Mouse (Mus musculus) left cerebral cortex, postnatal 14 days (tissue): ENCODE results near the gene N4bp2. TPM values are rescaled to one million over a fixed set of nuclear protein-coding genes. Genes with fewer than 3 reads are reported as not detected.

ENCODE experiments used
- DNase-seq, 2 experiments: peaks; one replicate each; pipeline ENCODE4 v3.0.0; 2021 to 2022; ENCODE audit warnings: low spot score in 2 of 2, mixed read lengths in 1 of 2
- intact Hi-C: fragments of 180-260 bp; cut with DNase I; formaldehyde crosslinking; loops from one replicate; pipeline ENCODE4 v1.15.1; 2025
- total RNA-seq, 2 experiments: library from RNA; stranded (reverse); gene quantifications; 2 replicates each; pipeline ENCODE4 v1.2.3; 2021

The N4bp2 gene
- total RNA-seq, 2 experiments from 2014 or later = 10.2 to 11.1 TPM

- no peak for DNase-seq
- intact Hi-C loops = no loop called here
These were observed 32.1 kb downstream of the N4bp2 start for GRCm38 (mm10) chr5:65795293-65795993.

GRCm38 (mm10) chr5:65795994-65796298 lies 32.6 kb downstream of the N4bp2 start:
- intact Hi-C loops = no loop called here

GRCm38 (mm10) chr5:65823601-65824133 lies 60.3 kb downstream of the N4bp2 start:
- intact Hi-C loops = loop anchor here (2.0 kb wide), 1 partner anchor 113 kb away; no protein-coding TSS in a partner anchor
- DNase-seq = peak; percentile 20 to 42

More at GRCm38 (mm10) chr5:65795994-65796298, 32.6 kb downstream of the N4bp2 start:
- DNase-seq = no peak

- intact Hi-C loops = loop anchor here (5.0 kb wide), 1 partner anchor 131 kb away; no protein-coding TSS in a partner anchor
- no peak for DNase-seq
These were observed 63.2 kb downstream of the N4bp2 start for GRCm38 (mm10) chr5:65826476-65826875.

- DNase-seq = no peak
- intact Hi-C loops = loop anchor here (5.0 kb wide), 1 partner anchor 130 kb away; no protein-coding TSS in a partner anchor
These were observed 63.8 kb downstream of the N4bp2 start for GRCm38 (mm10) chr5:65827102-65827501.

GRCm38 (mm10) chr5:65828261-65828660 lies 64.9 kb downstream of the N4bp2 start:
- no peak for DNase-seq
- intact Hi-C loops = loop anchor here (5.0 kb wide), 1 partner anchor 129 kb away; no protein-coding TSS in a partner anchor

- intact Hi-C loops = loop anchor here (5.0 kb wide), 1 partner anchor 128 kb away; no protein-coding TSS in a partner anchor
- no peak for DNase-seq
These were observed 65.7 kb downstream of the N4bp2 start for GRCm38 (mm10) chr5:65829059-65829458.

- intact Hi-C loops = no loop called here
- DNase-seq = no peak
These were observed 68.7 kb downstream of the N4bp2 start for GRCm38 (mm10) chr5:65831917-65832618.

- intact Hi-C loops = no loop called here
- no peak for DNase-seq
These were observed 69.8 kb downstream of the N4bp2 start for GRCm38 (mm10) chr5:65833092-65833491.

- intact Hi-C loops = no loop called here
These were observed 70.6 kb downstream of the N4bp2 start for GRCm38 (mm10) chr5:65833766-65834498.

GRCm38 (mm10) chr5:65838053-65838452 lies 74.7 kb downstream of the N4bp2 start:
- no peak for DNase-seq
- intact Hi-C loops = no loop called here

More at GRCm38 (mm10) chr5:65833766-65834498, 70.6 kb downstream of the N4bp2 start:
- no peak for DNase-seq

- DNase-seq = no peak
- intact Hi-C loops = no loop called here
These were observed 79.6 kb downstream of the N4bp2 start for GRCm38 (mm10) chr5:65842947-65843346.

- intact Hi-C loops = no loop called here
- DNase-seq = no peak
These were observed 83.2 kb downstream of the N4bp2 start for GRCm38 (mm10) chr5:65846534-65846933.

- DNase-seq = no peak
- intact Hi-C loops = no loop called here
These were observed 83.6 kb downstream of the N4bp2 start for GRCm38 (mm10) chr5:65846958-65847357.

- intact Hi-C loops = no loop called here
- no peak for DNase-seq
These were observed 84.3 kb downstream of the N4bp2 start for GRCm38 (mm10) chr5:65847656-65848055.

- no peak for DNase-seq
These were observed 87.4 kb downstream of the N4bp2 start for GRCm38 (mm10) chr5:65850765-65851164.

GRCm38 (mm10) chr5:65854786-65855191 lies 91.5 kb downstream of the N4bp2 start:
- intact Hi-C loops = no loop called here

More at GRCm38 (mm10) chr5:65850765-65851164, 87.4 kb downstream of the N4bp2 start:
- intact Hi-C loops = no loop called here

GRCm38 (mm10) chr5:65855571-65855970 lies 92.2 kb downstream of the N4bp2 start:
- DNase-seq = no peak
- intact Hi-C loops = no loop called here

More at GRCm38 (mm10) chr5:65854786-65855191, 91.5 kb downstream of the N4bp2 start:
- DNase-seq = no peak

GRCm38 (mm10) chr5:65856591-65857411 lies 93.5 kb downstream of the N4bp2 start:
- intact Hi-C loops = no loop called here
- no peak for DNase-seq
